Mouse (Mus musculus) ovary, adult 18-20 months (tissue): Measurements from ENCODE around the gene Jund.

Experiments used
- DNase-seq: peaks from one replicate; pipeline ENCODE4 v3.0.0; 2022; ENCODE audit warnings: low spot score, mixed read lengths

The Jund gene

DNA sequence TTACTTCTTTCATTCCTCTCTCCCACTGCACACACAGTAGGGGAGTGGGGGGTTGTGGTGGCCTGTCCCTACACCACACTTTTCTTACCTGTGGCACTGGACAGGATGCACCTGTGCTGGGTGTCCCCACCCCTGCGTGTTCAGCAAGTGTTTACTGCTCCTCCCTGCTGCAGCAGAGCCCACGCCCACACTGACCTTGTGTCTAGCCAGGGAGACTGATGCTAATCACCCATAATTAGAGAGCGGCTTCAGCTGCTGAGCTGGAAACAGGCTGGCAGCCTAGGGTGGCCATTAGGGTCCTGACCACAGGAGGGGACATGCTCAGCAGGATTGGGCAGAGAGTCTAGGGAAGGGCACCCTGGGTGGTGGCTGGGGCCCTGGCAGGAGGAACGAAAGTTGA is 24.0 kb upstream of the Jund start:
- DNase-seq, result no peak

DNA sequence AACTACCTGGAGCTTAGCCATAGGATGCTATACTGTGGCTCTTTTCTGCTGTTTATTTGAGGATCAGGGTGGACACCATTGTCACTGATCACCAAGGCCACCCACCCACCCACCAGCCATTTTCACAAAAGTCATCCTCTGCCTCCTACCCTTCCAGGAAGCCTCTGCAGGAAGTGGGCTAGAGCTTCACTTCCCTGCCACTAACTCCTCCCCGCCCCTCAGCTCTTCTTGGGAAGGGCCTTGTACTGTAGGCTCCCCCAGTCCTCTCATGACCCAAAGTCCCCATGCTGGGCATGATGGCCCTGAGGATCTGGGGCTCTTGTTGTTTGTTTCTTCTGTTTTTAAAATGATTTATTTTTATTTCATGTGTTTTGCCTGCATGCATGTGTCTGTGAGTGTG is 23.4 kb upstream of the Jund start:
- no peak for DNase-seq

DNA sequence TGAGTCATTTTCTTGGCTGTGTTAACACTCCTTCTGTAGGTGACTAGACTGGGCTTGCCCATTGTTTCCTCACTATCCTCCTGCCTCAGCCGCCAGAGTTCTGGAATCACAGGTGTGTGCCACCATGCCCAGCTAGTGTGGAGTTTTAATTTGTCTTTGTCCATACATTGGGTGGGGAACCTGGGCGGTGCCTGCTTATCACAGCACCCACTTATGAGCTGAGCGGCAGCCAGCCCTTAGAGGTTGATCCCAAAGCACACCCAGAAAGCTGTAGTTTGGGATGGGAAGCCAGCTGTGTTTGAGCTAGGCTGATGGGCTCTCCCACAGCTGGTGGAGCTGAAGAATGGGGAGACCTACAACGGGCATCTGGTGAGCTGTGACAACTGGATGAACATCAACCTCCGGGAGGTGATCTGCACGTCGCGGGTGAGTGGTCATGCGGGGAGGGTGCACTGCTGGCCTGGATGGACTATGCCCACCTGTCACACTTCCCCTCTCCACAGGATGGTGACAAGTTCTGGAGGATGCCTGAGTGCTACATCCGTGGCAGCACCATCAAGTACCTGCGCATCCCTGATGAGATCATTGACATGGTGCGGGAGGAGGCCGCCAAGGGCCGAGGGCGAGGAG is 21.2 kb upstream of the Jund start:
- no peak for DNase-seq

- DNase-seq, result no peak
Measured at GRCm38 (mm10) chr8:70678679-70679078, 20.1 kb upstream of the Jund start.

GRCm38 (mm10) chr8:70679404-70679803 is 19.3 kb upstream of the Jund start:
- DNase-seq, result no peak

- DNase-seq, result peak; percentile 51
Measured at GRCm38 (mm10) chr8:70680039-70680438, 18.7 kb upstream of the Jund start.

GRCm38 (mm10) chr8:70681410-70681809 is 17.3 kb upstream of the Jund start:
- DNase-seq, result no peak

GRCm38 (mm10) chr8:70682193-70682592 is 16.6 kb upstream of the Jund start:
- DNase-seq, result peak; percentile 69

DNA sequence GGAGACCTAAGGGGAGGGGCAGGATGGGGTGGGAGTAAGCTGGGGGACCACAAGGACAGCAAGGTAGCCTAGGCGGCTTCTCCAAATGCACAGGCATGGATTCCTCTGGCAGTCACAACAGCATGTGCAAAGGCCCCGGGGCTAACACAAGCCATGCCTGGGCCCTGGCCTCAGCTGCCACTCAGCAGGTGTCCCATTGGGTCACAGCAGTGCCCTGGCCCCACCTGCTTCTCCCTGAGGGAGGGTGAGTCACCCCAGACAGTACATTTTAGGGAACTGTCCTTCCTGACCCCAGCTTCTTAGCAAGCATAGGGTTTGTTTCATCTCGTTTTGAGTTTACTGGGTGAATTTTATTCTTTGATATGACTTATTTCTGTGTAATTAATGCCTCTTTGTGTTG is 16.1 kb upstream of the Jund start:
- no peak for DNase-seq

- DNase-seq, result no peak
Measured at GRCm38 (mm10) chr8:70684291-70684690, 14.5 kb upstream of the Jund start.

GRCm38 (mm10) chr8:70687576-70687975 is 11.2 kb upstream of the Jund start:
- peak; percentile 68 for DNase-seq

- DNase-seq, result no peak
Measured at GRCm38 (mm10) chr8:70688136-70688535, 10.6 kb upstream of the Jund start.

GRCm38 (mm10) chr8:70689892-70690390 is 8.8 kb upstream of the Jund start:
- no peak for DNase-seq

- DNase-seq, result no peak
Measured at GRCm38 (mm10) chr8:70691230-70691629, 7.5 kb upstream of the Jund start.

- DNase-seq, result peak; percentile 42
Measured at GRCm38 (mm10) chr8:70691727-70692231, 7.0 kb upstream of the Jund start.

DNA sequence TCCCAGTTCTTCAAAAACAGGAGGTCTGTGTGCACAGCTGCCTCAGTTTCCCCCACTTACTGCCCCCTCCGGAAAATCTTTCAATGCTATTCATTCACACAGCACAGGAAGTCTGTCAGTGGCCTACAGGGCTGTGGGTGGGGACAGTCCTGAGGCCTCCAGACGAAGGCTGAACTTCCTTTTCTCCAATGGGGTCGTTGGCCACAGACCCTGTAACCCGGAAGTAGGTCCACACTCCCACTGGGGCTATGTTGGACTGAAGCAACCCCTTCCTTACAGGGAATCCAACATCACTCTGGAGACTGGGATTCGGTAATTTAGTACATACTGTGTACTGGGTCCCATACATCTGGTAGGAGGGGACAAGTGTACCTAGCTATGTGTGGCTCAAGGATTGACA is 5.1 kb upstream of the Jund start:
- no peak for DNase-seq

GRCm38 (mm10) chr8:70695318-70696018 is 3.3 kb upstream of the Jund start:
- no peak for DNase-seq

- peak; percentile 79 for DNase-seq
Measured at GRCm38 (mm10) chr8:70696019-70696885, 2.5 kb upstream of the Jund start.

- DNase-seq, result no peak
Measured at GRCm38 (mm10) chr8:70696946-70697345, 1.8 kb upstream of the Jund start.

GRCm38 (mm10) chr8:70697366-70698250 is 1.1 kb upstream of the Jund start:
- no peak for DNase-seq

DNA sequence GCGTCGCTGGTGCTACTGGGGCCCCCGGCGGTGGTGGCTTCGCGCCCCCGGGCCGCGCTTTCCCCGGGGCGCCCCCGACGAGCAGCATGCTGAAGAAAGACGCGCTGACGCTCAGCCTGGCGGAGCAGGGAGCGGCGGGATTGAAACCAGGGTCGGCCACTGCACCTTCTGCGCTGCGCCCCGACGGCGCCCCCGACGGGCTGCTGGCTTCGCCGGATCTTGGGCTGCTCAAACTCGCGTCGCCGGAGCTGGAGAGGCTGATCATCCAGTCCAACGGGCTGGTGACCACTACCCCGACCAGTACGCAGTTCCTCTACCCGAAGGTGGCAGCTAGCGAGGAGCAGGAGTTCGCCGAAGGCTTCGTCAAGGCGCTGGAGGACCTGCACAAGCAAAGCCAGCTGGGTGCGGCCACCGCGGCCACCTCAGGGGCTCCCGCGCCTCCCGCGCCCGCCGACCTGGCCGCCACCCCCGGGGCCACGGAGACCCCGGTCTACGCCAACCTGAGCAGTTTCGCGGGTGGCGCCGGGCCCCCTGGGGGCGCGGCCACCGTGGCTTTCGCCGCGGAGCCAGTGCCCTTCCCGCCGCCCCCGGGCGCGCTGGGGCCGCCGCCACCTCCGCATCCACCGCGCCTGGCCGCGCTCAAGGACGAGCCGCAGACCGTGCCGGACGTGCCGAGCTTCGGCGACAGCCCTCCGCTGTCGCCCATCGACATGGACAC is 526 bp downstream of the Jund start:
- peak; percentile 38 for DNase-seq
